Mouse (Mus musculus) embryonic facial prominence, embryonic 12.5 days (tissue): ENCODE data around the gene Negr1. TPM values are rescaled to one million over a fixed set of nuclear protein-coding genes. Genes with fewer than 3 reads are reported as not detected.

Experiments
- ATAC-seq: fragments of 200-750 bp; cut with Nextera tagmentation; 2 replicates; pipeline ENCODE4 v1.8.0; 2017; ENCODE audit not compliant: insufficient number of reproducible peaks, insufficient read depth, low FRiP score, low TSS enrichment
- H3K27ac ChIP-seq: fragments of 300-500 bp; sonication (generic); 2 replicates; pipeline ENCODE4 v1.5.1; 2016; ENCODE audit warnings: mild to moderate bottlenecking
- H3K27me3 ChIP-seq: fragments of 300-500 bp; sonication (generic); 2 replicates; pipeline ENCODE4 v1.6.1; 2016; ENCODE audit warnings: mild to moderate bottlenecking, moderate library complexity
- H3K36me3 ChIP-seq: fragments of 300-500 bp; sonication (generic); 2 replicates; pipeline ENCODE4 v1.6.1; 2016; ENCODE audit warnings: mild to moderate bottlenecking
- H3K4me1 ChIP-seq: fragments of 300-500 bp; sonication (generic); 2 replicates; pipeline ENCODE4 v1.6.1; 2016
- H3K4me2 ChIP-seq: fragments of 300-500 bp; sonication (generic); replicated peaks from 2 replicates; pipeline ENCODE4 v1.6.1; 2016; ENCODE audit warnings: mild to moderate bottlenecking, moderate library complexity
- H3K4me3 ChIP-seq: fragments of 300-500 bp; sonication (generic); 2 replicates; pipeline ENCODE4 v1.5.1; 2016; ENCODE audit warnings: mild to moderate bottlenecking
- H3K9ac ChIP-seq: fragments of 300-500 bp; sonication (generic); 2 replicates; pipeline ENCODE4 v1.6.1; 2016; ENCODE audit warnings: mild to moderate bottlenecking, moderate library complexity
- H3K9me3 ChIP-seq: fragments of 300-500 bp; sonication (generic); 2 replicates; pipeline ENCODE4 v1.6.1; 2016; ENCODE audit warnings: mild to moderate bottlenecking, moderate library complexity
- WGBS: fragments of 180-500 bp; shearing (Covaris S2); methylation state at CpG from one replicate; pipeline ENCODE4 v1.1.7; 2016; 5-methylcytosine and 5-hydroxymethylcytosine counted together
- polyA plus RNA-seq: library from polyadenylated mRNA; unstranded; fragments of >200 nt; fragmentation: Nextera tagmentation; extraction: Ambion mirVana; gene quantifications from 2 replicates; pipeline ENCODE4 v1.2.1, GENCODE M21; 2016

Gene Negr1
- polyA plus RNA-seq, result 6.0 and 7.6 TPM in 2 replicates

- ATAC-seq, result peak; percentile 71
- Histone ChIP-seq H3K9me3 (no peaks in the 10 kb centered on the region), H3K9ac (peak within 1 kb of the TSS; percentile 53), H3K36me3 (no peaks in the 10 kb centered on the region), H3K4me2 (peak within 1 kb of the TSS; percentile 75), H3K4me1 (no peaks in the 10 kb centered on the region; the same call in 1 of the 2 replicates), H3K27ac (peak within 1 kb of the TSS; percentile 89), H3K4me3 (peak within 1 kb of the TSS; percentile 70), H3K27me3 (peaks cover 19% of the 10 kb centered on the region)
- under 1% methylated on average over 78 of the region's 79 CpGs for WGBS
Measured at GRCm38 (mm10) chr3:156561524-156562423, at the start of gene Negr1. Gene Negr1 (plus strand): TSS chr3:156561794.

DNA sequence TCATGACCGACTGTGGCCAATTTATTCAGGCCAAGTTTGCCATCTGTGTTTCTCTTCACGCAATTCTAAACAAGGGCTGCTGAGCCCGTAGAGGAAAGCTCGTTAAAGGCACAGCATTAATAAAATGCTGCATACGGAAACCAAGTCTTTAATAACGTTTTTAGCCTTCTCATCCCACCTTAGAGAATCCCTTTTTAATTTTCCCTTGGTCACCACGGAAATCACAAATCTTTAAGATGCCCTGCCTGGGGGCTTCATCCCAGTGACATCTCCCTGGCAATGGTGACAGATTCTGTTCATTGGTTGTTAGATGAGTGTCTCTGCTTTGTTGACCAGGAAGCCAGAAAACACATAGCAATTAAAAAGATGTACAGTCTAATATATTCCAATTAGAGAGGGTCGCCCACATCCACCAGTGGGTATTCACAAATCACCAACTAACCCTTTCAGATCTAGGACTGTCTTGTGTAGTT is 35.1 kb upstream of the Negr1 start:
- no peaks in the 10 kb centered on the region for H3K27me3 ChIP-seq
- H3K27ac ChIP-seq, result no peak overlapping the region
- H3K4me1 ChIP-seq, result no peaks in the 10 kb centered on the region
- no peak overlapping the region for H3K4me2 ChIP-seq
- H3K9ac ChIP-seq, result no peak overlapping the region
- 76% methylated on average over 8 of the region's 8 CpGs for WGBS
- H3K4me3 ChIP-seq, result no peak overlapping the region
- no peaks in the 10 kb centered on the region for H3K9me3 ChIP-seq
- no peak for ATAC-seq
- no peaks in the 10 kb centered on the region for H3K36me3 ChIP-seq

- no peak for ATAC-seq
- no peaks in the 10 kb centered on the region for H3K36me3 ChIP-seq
- no peaks in the 10 kb centered on the region for H3K27me3 ChIP-seq
- H3K4me2 ChIP-seq, result no peak overlapping the region
- no peak overlapping the region for H3K27ac ChIP-seq
- WGBS, result 93% methylated on average over 2 of the region's 2 CpGs
- no peaks in the 10 kb centered on the region for H3K4me1 ChIP-seq
- H3K9ac ChIP-seq, result no peak overlapping the region
- H3K4me3 ChIP-seq, result no peak overlapping the region
- no peaks in the 10 kb centered on the region for H3K9me3 ChIP-seq
Measured at GRCm38 (mm10) chr3:156527231-156527995, 34.2 kb upstream of the Negr1 start.

DNA sequence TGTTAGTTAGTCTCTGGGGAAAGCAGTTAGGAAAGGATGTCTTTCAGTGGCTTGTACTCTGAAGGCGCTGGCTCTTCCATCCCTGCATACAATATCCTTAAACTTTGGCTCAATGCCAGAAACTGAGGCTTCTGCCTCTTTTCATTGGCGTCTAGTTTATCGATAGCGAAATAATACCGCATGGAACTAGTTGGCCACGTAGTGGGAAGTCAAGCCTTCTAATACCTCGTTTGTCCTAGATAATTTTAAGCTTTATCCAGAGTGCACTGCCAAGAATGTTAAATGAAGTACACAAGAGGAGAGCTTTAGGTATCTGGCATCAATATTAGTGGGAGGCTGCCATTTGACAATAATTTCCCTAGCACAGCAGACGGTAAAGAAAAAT is 2.2 kb upstream of the Negr1 start:
- Histone ChIP-seq H3K27ac (no peak overlapping the region), H3K9ac (no peak overlapping the region), H3K4me1 (no peaks in the 10 kb centered on the region; the same call in 1 of the 2 replicates), H3K36me3 (no peaks in the 10 kb centered on the region), H3K9me3 (no peaks in the 10 kb centered on the region), H3K27me3 (peaks cover 19% of the 10 kb centered on the region), H3K4me3 (no peak overlapping the region), H3K4me2 (peak overlapping the region; percentile 75)
- WGBS, result 27% methylated on average over 8 of the region's 8 CpGs
- no peak for ATAC-seq

GRCm38 (mm10) chr3:156559826-156560471 is 1.6 kb upstream of the Negr1 start:
- no peaks in the 10 kb centered on the region for H3K9me3 ChIP-seq
- ATAC-seq, result no peak
- H3K4me1 ChIP-seq, result no peaks in the 10 kb centered on the region; the same call in 1 of the 2 replicates
- H3K4me3 ChIP-seq, result peak overlapping the region; percentile 70
- WGBS, result 3% methylated on average over 19 of the region's 19 CpGs
- H3K36me3 ChIP-seq, result no peaks in the 10 kb centered on the region
- peak overlapping the region; percentile 48; the same call in 1 of the 2 replicates for H3K9ac ChIP-seq
- H3K27ac ChIP-seq, result no peak overlapping the region
- peak overlapping the region; percentile 75 for H3K4me2 ChIP-seq
- peaks cover 19% of the 10 kb centered on the region for H3K27me3 ChIP-seq

DNA sequence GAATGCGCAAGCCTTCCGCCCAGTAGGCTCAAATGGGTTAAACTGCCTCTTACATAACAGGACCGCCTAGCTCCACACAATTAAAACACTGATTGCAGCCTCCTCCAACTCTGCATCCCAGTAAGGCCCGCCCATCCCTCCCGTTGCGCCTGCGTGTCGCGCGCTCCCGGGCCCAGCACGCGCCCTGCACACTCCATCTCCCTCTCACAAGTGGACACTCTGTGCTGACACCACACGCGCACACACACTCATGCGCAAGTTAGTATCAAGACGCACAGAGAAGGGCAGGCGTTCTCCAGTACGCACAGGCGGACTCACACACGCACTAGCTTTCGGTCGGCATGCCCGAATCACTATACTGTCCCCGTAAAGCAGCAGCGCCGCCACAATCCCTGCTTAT is 828 bp upstream of the Negr1 start:
- WGBS, result under 1% methylated on average over 27 of the region's 27 CpGs
- Histone ChIP-seq H3K36me3 (no peaks in the 10 kb centered on the region), H3K9me3 (no peaks in the 10 kb centered on the region), H3K27ac (peak overlapping the region; percentile 89), H3K4me2 (peak overlapping the region; percentile 75), H3K4me1 (no peaks in the 10 kb centered on the region; the same call in 1 of the 2 replicates), H3K27me3 (peaks cover 19% of the 10 kb centered on the region), H3K4me3 (peak overlapping the region; percentile 70), H3K9ac (peak overlapping the region; percentile 48)
- peak; percentile 84 for ATAC-seq

DNA sequence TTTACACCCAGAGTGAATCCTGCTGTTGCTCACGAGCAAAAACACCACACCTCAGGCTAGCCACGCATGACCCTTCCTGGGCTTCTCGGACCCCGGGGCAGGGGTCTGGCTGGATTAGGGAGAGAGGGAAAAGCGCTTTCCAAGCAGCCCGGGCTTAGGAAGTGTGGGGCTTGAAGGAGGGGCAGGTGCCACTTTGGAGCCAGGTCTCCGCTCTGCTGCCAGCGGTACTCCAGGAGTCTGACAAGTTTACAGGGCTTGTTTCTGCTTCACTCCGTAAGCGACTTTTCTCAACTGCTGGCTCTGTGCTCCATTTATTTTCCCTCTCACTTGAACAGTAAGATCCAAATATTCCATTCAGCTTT is 811 bp downstream of the Negr1 start:
- Histone ChIP-seq H3K4me2 (peak overlapping the region; percentile 75), H3K4me3 (peak overlapping the region; percentile 70), H3K4me1 (no peaks in the 10 kb centered on the region; the same call in 1 of the 2 replicates), H3K27ac (no peak overlapping the region), H3K9me3 (no peaks in the 10 kb centered on the region), H3K9ac (peak overlapping the region; percentile 53), H3K27me3 (peaks cover 19% of the 10 kb centered on the region), H3K36me3 (no peaks in the 10 kb centered on the region)
- under 1% methylated on average over 10 of the region's 10 CpGs for WGBS
- no peak for ATAC-seq

DNA sequence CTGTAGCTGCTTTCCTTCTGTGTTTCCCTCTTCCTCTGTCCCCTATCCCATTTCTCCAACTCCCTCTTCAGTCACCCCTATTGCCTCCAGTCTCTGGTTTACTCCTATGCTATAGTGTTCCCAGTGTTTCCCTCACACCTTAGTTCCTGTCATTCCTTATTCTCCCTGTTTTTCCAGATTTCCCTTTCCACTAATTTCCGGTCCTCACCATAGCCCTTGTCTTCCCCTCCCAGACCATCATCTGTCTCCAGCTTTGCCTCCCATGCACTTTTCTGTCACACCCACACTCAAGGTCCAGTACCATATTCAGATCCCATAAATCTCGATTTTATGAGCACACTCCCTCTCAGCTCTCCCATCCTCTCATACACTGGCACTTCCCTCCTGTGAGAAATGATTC is 1.2 kb downstream of the Negr1 start:
- no peak overlapping the region for H3K27ac ChIP-seq
- 28% methylated on average over 2 of the region's 2 CpGs for WGBS
- H3K27me3 ChIP-seq, result peaks cover 19% of the 10 kb centered on the region

GRCm38 (mm10) chr3:156563353-156563752 is 1.8 kb downstream of the Negr1 start:
- Histone ChIP-seq H3K27me3 (peaks cover 19% of the 10 kb centered on the region), H3K4me3 (peak overlapping the region; percentile 70), H3K9ac (no peak overlapping the region), H3K36me3 (no peaks in the 10 kb centered on the region), H3K27ac (no peak overlapping the region), H3K4me1 (no peaks in the 10 kb centered on the region; the same call in 1 of the 2 replicates), H3K4me2 (peak overlapping the region; percentile 75), H3K9me3 (no peaks in the 10 kb centered on the region)
- 25% methylated on average over 3 of the region's 3 CpGs for WGBS
- ATAC-seq, result no peak

More for the DNA sequence above, 1.2 kb downstream of the Negr1 start:
- Histone ChIP-seq H3K4me1 (no peaks in the 10 kb centered on the region; the same call in 1 of the 2 replicates), H3K9ac (no peak overlapping the region), H3K36me3 (no peaks in the 10 kb centered on the region), H3K4me3 (peak overlapping the region; percentile 70), H3K9me3 (no peaks in the 10 kb centered on the region), H3K4me2 (peak overlapping the region; percentile 75)
- ATAC-seq, result no peak

GRCm38 (mm10) chr3:156573465-156573864 is 11.9 kb downstream of the Negr1 start:
- Histone ChIP-seq H3K36me3 (no peaks in the 10 kb centered on the region), H3K27ac (no peak overlapping the region), H3K9ac (no peak overlapping the region), H3K4me1 (no peaks in the 10 kb centered on the region), H3K9me3 (no peaks in the 10 kb centered on the region), H3K4me3 (no peak overlapping the region), H3K27me3 (no peaks in the 10 kb centered on the region), H3K4me2 (no peak overlapping the region)
- no peak for ATAC-seq
- 43% methylated on average over 2 of the region's 2 CpGs for WGBS

DNA sequence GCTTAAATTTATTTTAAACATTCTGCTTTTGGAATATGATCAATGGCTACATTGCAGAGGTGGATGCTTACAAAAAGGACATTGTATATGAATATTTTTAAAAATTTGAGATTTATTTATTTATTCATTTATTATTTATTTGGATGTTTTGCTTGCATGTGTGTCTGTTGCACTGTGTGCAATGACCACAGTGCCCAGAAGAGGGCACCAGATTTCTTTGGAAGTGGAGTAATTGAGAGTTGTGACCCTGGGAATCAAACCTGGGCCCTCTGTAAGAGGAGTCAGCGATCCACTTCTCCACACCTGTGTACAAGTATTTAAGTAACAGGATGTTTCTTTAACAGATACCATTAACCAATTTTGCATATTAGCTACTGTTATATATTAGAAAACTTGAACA is 14.7 kb downstream of the Negr1 start:
- H3K4me3 ChIP-seq, result no peak overlapping the region
- no peaks in the 10 kb centered on the region for H3K36me3 ChIP-seq
- no peak for ATAC-seq
- H3K9ac ChIP-seq, result no peak overlapping the region
- H3K27me3 ChIP-seq, result no peaks in the 10 kb centered on the region
- 93% methylated on average over 1 of the region's 1 CpGs for WGBS
- H3K9me3 ChIP-seq, result no peaks in the 10 kb centered on the region
- H3K4me2 ChIP-seq, result no peak overlapping the region
- H3K4me1 ChIP-seq, result no peaks in the 10 kb centered on the region
- H3K27ac ChIP-seq, result no peak overlapping the region
